Mouse (Mus musculus) neural tube, embryonic 14.5 days (tissue): ENCODE results near the gene Prr29. TPM values are rescaled to one million over a fixed set of nuclear protein-coding genes. Genes with fewer than 3 reads are reported as not detected.
"Not testable (repeated sequence)": the region's sequence is repeated elsewhere in the genome, so short reads cannot be mapped to it uniquely, and the experiment has no call there.

Experiments
- ATAC-seq: fragments of 200-750 bp; cut with Nextera tagmentation; 2 replicates; pipeline ENCODE4 v1.8.0; 2017; ENCODE audit warnings: low read depth, mild to moderate bottlenecking, moderate TSS enrichment, moderate library complexity
- H3K27ac ChIP-seq: fragments of 300-500 bp; sonication (generic); 2 replicates; pipeline ENCODE4 v1.5.1; 2014; ENCODE audit warnings: low read depth, mild to moderate bottlenecking, control low read depth, low read length, moderate library complexity, mixed read lengths
- H3K27me3 ChIP-seq: fragments of 300-500 bp; sonication (generic); 2 replicates; pipeline ENCODE4 v1.6.1; 2014; ENCODE audit warnings: low read length; ENCODE audit not compliant: control insufficient read depth, insufficient read depth
- H3K36me3 ChIP-seq: fragments of 300-500 bp; sonication (generic); 2 replicates; pipeline ENCODE4 v1.6.1; 2014; ENCODE audit warnings: low read length, mixed read lengths; ENCODE audit not compliant: control insufficient read depth, insufficient read depth
- H3K4me1 ChIP-seq: fragments of 300-500 bp; sonication (generic); 2 replicates; pipeline ENCODE4 v1.6.1; 2014; ENCODE audit warnings: low read length; ENCODE audit not compliant: control insufficient read depth, insufficient read depth
- H3K4me2 ChIP-seq: fragments of 300-500 bp; sonication (generic); 2 replicates; pipeline ENCODE4 v1.6.1; 2014; ENCODE audit warnings: mild to moderate bottlenecking, low read depth, low read length, control low read depth
- H3K4me3 ChIP-seq: fragments of 300-500 bp; sonication (generic); 2 replicates; pipeline ENCODE4 v1.5.1; 2014; ENCODE audit warnings: low read depth, low read length, control low read depth, mixed read lengths
- H3K9ac ChIP-seq: fragments of 300-500 bp; sonication (generic); replicated peaks from 2 replicates; pipeline ENCODE4 v1.6.1; 2014; ENCODE audit warnings: low read depth, mild to moderate bottlenecking, control low read depth, low read length, mixed read lengths
- H3K9me3 ChIP-seq: fragments of 300-500 bp; sonication (generic); 2 replicates; pipeline ENCODE4 v1.6.1; 2016; ENCODE audit warnings: low read length; ENCODE audit not compliant: control insufficient read depth
- WGBS: fragments of 180-500 bp; shearing (Covaris S2); extraction: QIAGEN DNeasy Blood & Tissue Kit; methylation state at CpG from one replicate; pipeline ENCODE4 v1.1.7; 2014; 5-methylcytosine and 5-hydroxymethylcytosine counted together
- polyA plus RNA-seq: library from polyadenylated mRNA; unstranded; fragments of >200 nt; fragmentation: Nextera tagmentation; extraction: Ambion mirVana; gene quantifications from 2 replicates; pipeline ENCODE4 v1.2.1, GENCODE M21; 2014

Gene Prr29
- polyA plus RNA-seq, 1 experiment from 2014 or later = not detected

- H3K9ac ChIP-seq = no peak overlapping the region
- H3K27me3 ChIP-seq = no peaks in the 10 kb centered on the region
- 37% methylated on average over 3 of the region's 3 CpGs for WGBS
- no peaks in the 10 kb centered on the region for H3K9me3 ChIP-seq
- no peak for ATAC-seq
- H3K27ac ChIP-seq = no peak overlapping the region
- no peak overlapping the region for H3K4me3 ChIP-seq
- H3K4me1 ChIP-seq = no peaks in the 10 kb centered on the region
- no peaks in the 10 kb centered on the region; the same call in 1 of the 2 replicates for H3K36me3 ChIP-seq
- H3K4me2 ChIP-seq = no peak overlapping the region
Measured at GRCm38 (mm10) chr11:106389611-106390010, 24.3 kb downstream of the Prr29 start.

GRCm38 (mm10) chr11:106390757-106391156 is 25.5 kb downstream of the Prr29 start:
- no peak for ATAC-seq
- Histone ChIP-seq H3K9ac (no peak overlapping the region), H3K4me3 (no peak overlapping the region), H3K36me3 (no peaks in the 10 kb centered on the region; the same call in 1 of the 2 replicates), H3K27ac (no peak overlapping the region), H3K27me3 (no peaks in the 10 kb centered on the region), H3K9me3 (no peaks in the 10 kb centered on the region), H3K4me2 (no peak overlapping the region), H3K4me1 (no peaks in the 10 kb centered on the region)
- 78% methylated on average over 3 of the region's 3 CpGs for WGBS

- Histone ChIP-seq H3K27me3 (no peaks in the 10 kb centered on the region), H3K4me3 (no peak overlapping the region), H3K9me3 (no peaks in the 10 kb centered on the region), H3K4me1 (no peaks in the 10 kb centered on the region), H3K27ac (no peak overlapping the region), H3K36me3 (no peaks in the 10 kb centered on the region; the same call in 1 of the 2 replicates), H3K4me2 (no peak overlapping the region), H3K9ac (no peak overlapping the region)
- ATAC-seq = peak; percentile 79
- WGBS = 30% methylated on average over 6 of the region's 6 CpGs
Measured at GRCm38 (mm10) chr11:106391546-106392188, 26.4 kb downstream of the Prr29 start.

GRCm38 (mm10) chr11:106392597-106393330 is 27.5 kb downstream of the Prr29 start:
- 66% methylated on average over 7 of the region's 7 CpGs for WGBS
- ATAC-seq = no peak

GRCm38 (mm10) chr11:106393331-106393616 is 28.0 kb downstream of the Prr29 start:
- no peak overlapping the region for H3K4me2 ChIP-seq
- no peaks in the 10 kb centered on the region for H3K27me3 ChIP-seq
- no peaks in the 10 kb centered on the region for H3K9me3 ChIP-seq
- H3K9ac ChIP-seq = no peak overlapping the region
- no peak overlapping the region for H3K27ac ChIP-seq
- H3K4me3 ChIP-seq = no peak overlapping the region
- peaks cover 3% of the 10 kb centered on the region; the same call in 1 of the 2 replicates for H3K36me3 ChIP-seq
- no peak for ATAC-seq
- no peaks in the 10 kb centered on the region for H3K4me1 ChIP-seq
- WGBS = 74% methylated on average over 4 of the region's 4 CpGs

More at GRCm38 (mm10) chr11:106392597-106393330, 27.5 kb downstream of the Prr29 start:
- Histone ChIP-seq H3K9me3 (no peaks in the 10 kb centered on the region), H3K4me2 (no peak overlapping the region), H3K27me3 (no peaks in the 10 kb centered on the region), H3K36me3 (peaks cover 2% of the 10 kb centered on the region; the same call in 1 of the 2 replicates), H3K27ac (no peak overlapping the region), H3K9ac (no peak overlapping the region), H3K4me1 (no peaks in the 10 kb centered on the region), H3K4me3 (no peak overlapping the region)

- H3K4me2 ChIP-seq, H3K4me3 ChIP-seq, H3K9me3 ChIP-seq, ATAC-seq, H3K4me1 ChIP-seq, H3K27me3 ChIP-seq, H3K9ac ChIP-seq, H3K27ac ChIP-seq, H3K36me3 ChIP-seq: not testable (repeated sequence)
- 79% methylated on average over 2 of the region's 2 CpGs for WGBS
Measured at GRCm38 (mm10) chr11:106394055-106394454, 28.8 kb downstream of the Prr29 start.

- no peaks in the 10 kb centered on the region for H3K9me3 ChIP-seq
- H3K36me3 ChIP-seq = peaks cover 18% of the 10 kb centered on the region
- no peak for ATAC-seq
- H3K4me1 ChIP-seq = no peaks in the 10 kb centered on the region
- H3K27me3 ChIP-seq = no peaks in the 10 kb centered on the region
- no peak overlapping the region for H3K4me2 ChIP-seq
- no peak overlapping the region for H3K9ac ChIP-seq
- H3K4me3 ChIP-seq = no peak overlapping the region
- no peak overlapping the region for H3K27ac ChIP-seq
- WGBS = 89% methylated on average over 3 of the region's 3 CpGs
Measured at GRCm38 (mm10) chr11:106397656-106398055, 32.4 kb downstream of the Prr29 start.

- H3K9ac ChIP-seq = no peak overlapping the region
- H3K36me3 ChIP-seq = peaks cover 18% of the 10 kb centered on the region
- H3K4me3 ChIP-seq = no peak overlapping the region
- H3K27ac ChIP-seq = no peak overlapping the region
- WGBS = 95% methylated on average over 8 of the region's 8 CpGs
- H3K4me1 ChIP-seq = no peaks in the 10 kb centered on the region
- no peak overlapping the region for H3K4me2 ChIP-seq
- ATAC-seq = no peak
- no peaks in the 10 kb centered on the region for H3K27me3 ChIP-seq
- H3K9me3 ChIP-seq = no peaks in the 10 kb centered on the region
Measured at GRCm38 (mm10) chr11:106398481-106398880, 33.2 kb downstream of the Prr29 start.

- H3K4me3 ChIP-seq = no peak overlapping the region
- H3K4me1 ChIP-seq = no peaks in the 10 kb centered on the region
- no peak for ATAC-seq
- H3K9me3 ChIP-seq = no peaks in the 10 kb centered on the region
- H3K4me2 ChIP-seq = no peak overlapping the region
- H3K36me3 ChIP-seq = peaks cover 22% of the 10 kb centered on the region
- no peak overlapping the region for H3K9ac ChIP-seq
- H3K27ac ChIP-seq = no peak overlapping the region
- no peaks in the 10 kb centered on the region for H3K27me3 ChIP-seq
- 79% methylated on average over 4 of the region's 4 CpGs for WGBS
Measured at GRCm38 (mm10) chr11:106410011-106410410, 44.7 kb downstream of the Prr29 start.
